Mouse (Mus musculus) CH12.LX (cell line): ENCODE measurements around the gene Smarca4.

ENCODE experiments used
- CTCF ChIP-seq, 2 experiments: IDR thresholded peaks in 1 of 2; conservative IDR thresholded peaks in 1 of 2; 2 replicates each; pipeline ENCODE4 v1.5.1; 2011 to 2012; ENCODE audit warnings: low read depth in 2 of 2, low read length in 2 of 2, improper control_type of control experiment in 1 of 2, inconsistent platforms in 1 of 2, mild to moderate bottlenecking in 1 of 2, moderate library complexity in 1 of 2
- HCFC1 ChIP-seq: IDR thresholded peaks from 2 replicates; pipeline ENCODE4 v1.6.1; 2012; ENCODE audit warnings: low read depth, mild to moderate bottlenecking, inconsistent platforms, low read length, improper control_type of control experiment
- POLR2A ChIP-seq: IDR thresholded peaks from 2 replicates; pipeline ENCODE4 v1.6.1; 2011; ENCODE audit warnings: low read depth, mild to moderate bottlenecking, improper control_type of control experiment, low read length
- POLR2AphosphoS2 ChIP-seq: IDR thresholded peaks from 2 replicates; pipeline ENCODE4 v1.6.1; 2011; ENCODE audit warnings: low read depth, low read length, improper control_type of control experiment
- SIN3A ChIP-seq: IDR thresholded peaks from 2 replicates; pipeline ENCODE4 v1.6.1; 2012; ENCODE audit warnings: low read length, improper control_type of control experiment, inconsistent platforms

GRCm38 (mm10) chr9:21688554-21688953 is 72.6 kb downstream of the Smarca4 start:
- TF ChIP-seq POLR2A = no peak
- TF ChIP-seq SIN3A = no peak
- no peak for TF ChIP-seq POLR2AphosphoS2
- TF ChIP-seq HCFC1 = no peak
- TF ChIP-seq CTCF (conservative IDR thresholded peaks at IDR 0.05 in 1 of 2, IDR thresholded peaks at IDR 0.05 in 1 of 2; ENCODE audit: low read depth in 2 of 2, low read length in 2 of 2) = no peak
